Mouse (Mus musculus) olfactory bulb, adult 2 months (tissue): Measurements from ENCODE around the gene Rapgef2. TPM values are rescaled to one million over a fixed set of nuclear protein-coding genes. Genes with fewer than 3 reads are reported as not detected.

Experiments
- H3K27ac ChIP-seq: fragments of 200-500 bp; 2 replicates; pipeline ENCODE4 v1.5.1; 2012; ENCODE audit warnings: low read depth, low read length; ENCODE audit not compliant: insufficient read depth
- H3K4me1 ChIP-seq: fragments of 200-500 bp; 2 replicates; pipeline ENCODE4 v1.6.1; 2012; ENCODE audit warnings: low read length; ENCODE audit not compliant: control insufficient read depth, insufficient read depth
- H3K4me3 ChIP-seq: fragments of 200-500 bp; 2 replicates; pipeline ENCODE4 v1.5.1; 2012; ENCODE audit warnings: mild to moderate bottlenecking, low read depth, low read length, moderate library complexity; ENCODE audit not compliant: insufficient read depth
- CTCF ChIP-seq: fragments of 200-500 bp; IDR thresholded peaks from 2 replicates; pipeline ENCODE4 v1.5.1; 2012; ENCODE audit warnings: low read depth, mild to moderate bottlenecking, low read length, moderate library complexity; ENCODE audit not compliant: insufficient read depth
- POLR2A ChIP-seq: fragments of 200-500 bp; IDR thresholded peaks from 2 replicates; pipeline ENCODE4 v1.6.1; 2012; ENCODE audit warnings: mild to moderate bottlenecking, low read depth, low read length, moderate library complexity; ENCODE audit not compliant: insufficient read depth
- WGBS: fragments of 180-500 bp; shearing (Covaris S2); methylation state at CpG from one replicate; pipeline ENCODE4 v1.1.7; 2018; 5-methylcytosine and 5-hydroxymethylcytosine counted together
- polyA plus RNA-seq: library from polyadenylated mRNA; stranded (reverse); fragments of >200 nt; gene quantifications from 2 replicates; pipeline ENCODE4 v1.2.4, GENCODE M21; 2012; ENCODE audit warnings: low replicate concordance; ENCODE audit not compliant: missing spikeins, insufficient read depth, insufficient read length

The Rapgef2 gene
- polyA plus RNA-seq, 1 experiment: 61.7 TPM

GRCm38 (mm10) chr3:79244347-79244746 is 42.0 kb downstream of the Rapgef2 start:
- TF ChIP-seq POLR2A: no peak
- TF ChIP-seq CTCF: no peak
- peaks cover 13% of the 10 kb centered on the region for H3K4me1 ChIP-seq
- WGBS: 65% methylated on average over 9 of the region's 9 CpGs
- H3K27ac ChIP-seq: no peak overlapping the region
- H3K4me3 ChIP-seq: no peak overlapping the region

DNA sequence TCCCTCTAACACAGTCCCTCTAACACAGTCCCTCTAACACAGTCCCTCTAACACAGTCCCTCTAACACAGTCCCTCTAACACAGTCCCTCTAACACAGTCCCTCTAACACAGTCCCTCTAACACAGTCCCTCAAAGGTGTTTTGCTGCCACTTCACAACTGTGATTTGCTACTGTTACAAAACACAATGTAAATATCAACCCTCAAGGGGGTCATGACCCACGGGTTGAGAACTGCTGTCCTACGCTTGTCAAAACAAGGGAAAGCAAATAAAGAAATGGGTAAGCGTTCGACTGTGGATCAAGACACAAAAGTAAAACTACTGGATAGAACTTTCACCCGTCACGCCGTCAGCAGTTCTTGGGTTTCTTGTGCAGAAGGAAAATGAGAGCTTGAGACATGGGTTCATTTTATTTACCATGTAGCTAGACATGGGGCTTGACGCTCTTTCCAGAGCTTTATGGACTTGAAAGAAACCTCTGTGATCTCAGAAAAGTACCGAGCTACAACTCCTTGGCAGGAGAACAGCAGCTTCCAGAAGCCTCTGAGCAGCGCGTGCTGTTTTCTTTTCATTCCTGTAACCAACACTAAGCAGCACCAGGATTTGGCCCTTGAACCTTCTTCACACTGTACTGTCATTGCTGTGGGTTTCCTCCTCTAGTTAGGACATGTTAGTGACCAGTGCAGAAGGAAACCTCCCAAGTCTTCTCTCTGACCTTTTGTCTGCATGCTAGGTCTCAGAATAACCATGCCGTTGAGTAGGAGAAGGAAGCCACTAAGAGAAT is 43.2 kb downstream of the Rapgef2 start:
- no peak for TF ChIP-seq POLR2A
- no peak for TF ChIP-seq CTCF
- Histone ChIP-seq H3K4me3 (no peak overlapping the region), H3K27ac (no peak overlapping the region), H3K4me1 (peaks cover 15% of the 10 kb centered on the region)
- 62% methylated on average over 12 of the region's 12 CpGs for WGBS

GRCm38 (mm10) chr3:79242298-79242697 is 44.0 kb downstream of the Rapgef2 start:
- H3K4me1 ChIP-seq: peaks cover 16% of the 10 kb centered on the region
- WGBS: 74% methylated on average over 8 of the region's 8 CpGs

DNA sequence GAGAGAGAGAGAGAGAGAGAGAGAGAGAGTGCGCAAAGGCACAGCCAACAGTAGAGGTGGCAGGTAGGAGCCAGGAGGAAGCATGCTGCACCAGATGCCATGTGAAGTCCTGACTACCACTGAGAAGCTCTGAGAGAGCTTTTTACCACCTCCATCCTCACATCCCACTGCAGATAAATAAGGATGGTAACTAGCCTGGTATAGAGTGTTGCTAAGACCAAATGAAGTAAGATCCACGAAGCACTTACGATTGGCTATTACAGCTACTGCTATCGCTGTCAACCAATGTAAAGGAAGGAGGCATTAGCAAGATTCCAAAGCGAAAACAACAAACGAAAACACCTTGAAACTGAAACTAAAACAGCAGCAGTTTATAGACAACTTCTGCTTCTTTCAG is 47.3 kb downstream of the Rapgef2 start:
- TF ChIP-seq POLR2A: no peak
- TF ChIP-seq CTCF: no peak
- WGBS: 73% methylated on average over 6 of the region's 6 CpGs
- Histone ChIP-seq H3K4me3 (no peak overlapping the region), H3K27ac (no peak overlapping the region), H3K4me1 (peaks cover 10% of the 10 kb centered on the region)

More at GRCm38 (mm10) chr3:79242298-79242697, 44.0 kb downstream of the Rapgef2 start:
- Histone ChIP-seq H3K4me3 (no peak overlapping the region), H3K27ac (no peak overlapping the region)
- TF ChIP-seq CTCF (no peak), POLR2A (no peak)

DNA sequence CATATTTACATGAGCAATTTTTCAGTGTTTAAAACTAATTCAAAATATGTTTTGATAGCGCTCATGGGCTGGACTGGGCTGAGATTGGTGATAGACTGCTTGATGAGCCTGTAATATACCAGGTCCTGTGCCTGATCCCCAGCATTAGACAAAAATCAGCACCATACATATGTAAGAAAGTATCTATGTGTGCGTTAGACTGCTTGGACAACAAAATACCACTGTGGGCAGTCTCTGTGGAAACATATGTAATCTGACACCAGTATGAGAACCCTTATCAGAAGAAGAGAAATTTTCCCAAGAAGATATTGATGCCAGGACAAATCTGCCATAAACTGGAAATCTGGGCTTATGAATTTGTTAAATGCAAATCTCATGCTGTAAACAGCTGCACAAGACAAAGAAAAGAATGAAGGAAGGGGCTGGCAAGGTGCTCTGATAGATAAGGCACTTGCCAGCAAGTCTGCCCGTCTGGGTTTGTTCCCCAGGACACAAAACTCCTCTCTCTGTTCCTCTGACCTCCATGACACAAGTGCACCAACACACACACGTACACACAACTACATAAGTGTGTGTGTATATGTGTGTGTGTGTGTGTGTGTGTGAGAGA is 47.8 kb downstream of the Rapgef2 start:
- WGBS: 81% methylated on average over 4 of the region's 4 CpGs

GRCm38 (mm10) chr3:79237619-79238342 is 48.5 kb downstream of the Rapgef2 start:
- WGBS: 80% methylated on average over 9 of the region's 9 CpGs
- peaks cover 12% of the 10 kb centered on the region for H3K4me1 ChIP-seq
- H3K27ac ChIP-seq: no peak overlapping the region
- TF ChIP-seq POLR2A (no peak), CTCF (no peak)
- H3K4me3 ChIP-seq: no peak overlapping the region

More for the DNA sequence above, 47.8 kb downstream of the Rapgef2 start:
- no peak for TF ChIP-seq CTCF
- H3K27ac ChIP-seq: no peak overlapping the region
- H3K4me3 ChIP-seq: no peak overlapping the region
- peaks cover 12% of the 10 kb centered on the region for H3K4me1 ChIP-seq

DNA sequence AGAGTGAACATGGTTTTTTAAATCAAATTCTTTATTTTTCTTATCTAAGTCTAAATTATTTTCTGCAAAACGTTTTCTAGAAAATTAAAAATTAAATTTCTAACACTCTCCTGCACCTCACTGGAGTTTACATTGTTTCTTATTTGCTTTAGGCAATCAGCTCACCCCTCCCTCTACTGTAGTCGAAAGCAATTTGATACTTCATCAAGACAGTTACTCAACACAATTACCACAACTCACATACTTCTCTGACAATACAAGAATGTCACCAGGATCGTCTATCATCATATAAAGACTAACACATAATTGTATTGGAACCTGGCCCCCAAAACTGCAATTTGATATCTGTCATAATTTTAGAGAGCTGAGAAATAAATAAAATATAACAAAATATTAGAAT is 51.8 kb downstream of the Rapgef2 start:
- 72% methylated on average over 3 of the region's 3 CpGs for WGBS
- Histone ChIP-seq H3K4me1 (peaks cover 12% of the 10 kb centered on the region), H3K4me3 (no peak overlapping the region), H3K27ac (no peak overlapping the region)
- TF ChIP-seq POLR2A (no peak), CTCF (no peak)

DNA sequence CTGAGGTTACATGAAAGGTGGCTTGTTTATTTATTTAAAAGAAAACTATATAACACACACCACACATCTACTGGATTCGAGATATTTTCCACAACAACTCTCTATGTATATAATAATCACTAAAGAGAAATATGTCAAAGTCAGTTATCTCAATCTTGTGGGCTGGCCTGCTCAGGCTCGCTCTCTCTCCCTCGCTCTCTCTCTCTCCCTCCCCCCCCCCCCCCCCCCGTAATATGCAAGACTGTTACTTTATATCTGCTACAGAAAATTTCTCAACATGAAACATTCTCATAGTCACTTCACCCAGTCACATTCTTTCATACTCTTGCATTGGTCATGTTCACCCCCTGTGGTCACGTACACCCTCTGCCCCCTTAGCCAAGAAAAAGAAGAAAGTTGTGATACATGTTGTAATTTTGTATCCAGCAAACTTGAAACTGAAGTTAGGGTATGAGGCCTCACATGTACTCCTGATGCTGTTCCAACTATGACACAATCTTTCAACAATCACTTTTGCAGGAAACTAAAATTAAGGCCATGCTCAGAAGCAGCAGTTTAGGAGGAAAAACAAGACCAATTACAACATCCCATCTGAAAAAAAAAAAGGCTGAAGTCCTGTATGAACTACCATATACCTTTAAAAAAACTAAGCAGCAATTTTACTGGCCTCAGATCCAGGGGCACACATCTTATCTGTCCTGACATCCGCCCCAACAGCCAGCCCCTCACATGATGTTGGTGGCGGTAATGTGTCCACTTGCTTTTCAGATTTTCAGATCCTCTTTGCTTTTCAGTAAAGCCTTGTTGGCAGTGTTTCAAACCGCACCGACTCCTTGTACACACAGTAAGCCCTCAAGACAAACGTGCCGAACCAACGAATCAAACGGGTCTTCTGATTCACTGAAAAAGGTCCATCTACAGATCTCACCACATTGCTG is 52.6 kb downstream of the Rapgef2 start:
- TF ChIP-seq POLR2A: no peak
- TF ChIP-seq CTCF: no peak
- WGBS: 62% methylated on average over 13 of the region's 13 CpGs
- Histone ChIP-seq H3K4me1 (peaks cover 9% of the 10 kb centered on the region), H3K27ac (no peak overlapping the region), H3K4me3 (no peak overlapping the region)
